Mouse (Mus musculus) stomach, embryonic 16.5 days (tissue): ENCODE data around the gene Cavin4. TPM values are rescaled to one million over a fixed set of nuclear protein-coding genes. Genes with fewer than 3 reads are reported as not detected.

Experiments
- ATAC-seq: fragments of 200-750 bp; cut with Nextera tagmentation; 2 replicates; pipeline ENCODE4 v1.8.0; 2017; ENCODE audit warnings: moderate number of reproducible peaks, moderate TSS enrichment; ENCODE audit not compliant: insufficient read depth, low FRiP score
- H3K27ac ChIP-seq: fragments of 300-500 bp; sonication (generic); 2 replicates; pipeline ENCODE4 v1.5.1; 2014; ENCODE audit warnings: low read length
- H3K27me3 ChIP-seq: fragments of 300-500 bp; sonication (generic); 2 replicates; pipeline ENCODE4 v1.6.1; 2014; ENCODE audit warnings: low read length, control low read depth, mixed read lengths; ENCODE audit not compliant: control insufficient read depth, insufficient read depth
- H3K36me3 ChIP-seq: fragments of 300-500 bp; sonication (generic); 2 replicates; pipeline ENCODE4 v1.6.1; 2014; ENCODE audit warnings: low read length; ENCODE audit not compliant: control insufficient read depth, insufficient read depth
- H3K4me1 ChIP-seq: fragments of 300-500 bp; sonication (generic); 2 replicates; pipeline ENCODE4 v1.6.1; 2014; ENCODE audit warnings: low read length, control low read depth, mixed read lengths; ENCODE audit not compliant: control insufficient read depth, insufficient read depth
- H3K4me2 ChIP-seq: fragments of 300-500 bp; sonication (generic); 2 replicates; pipeline ENCODE4 v1.6.1; 2014; ENCODE audit warnings: low read depth, low read length, mixed read lengths
- H3K4me3 ChIP-seq: fragments of 300-500 bp; sonication (generic); replicated peaks from 2 replicates; pipeline ENCODE4 v1.5.1; 2014; ENCODE audit warnings: mild to moderate bottlenecking, low read length
- H3K9ac ChIP-seq: fragments of 300-500 bp; sonication (generic); 2 replicates; pipeline ENCODE4 v1.6.1; 2014; ENCODE audit warnings: low read length
- H3K9me3 ChIP-seq: fragments of 300-500 bp; sonication (generic); replicated peaks from 2 replicates; pipeline ENCODE4 v1.6.1; 2016; ENCODE audit warnings: low read length, control low read depth; ENCODE audit not compliant: control insufficient read depth
- WGBS: fragments of 180-500 bp; shearing (Covaris S2); extraction: QIAGEN DNeasy Blood & Tissue Kit; methylation state at CpG from one replicate; pipeline ENCODE4 v1.1.7; 2014; 5-methylcytosine and 5-hydroxymethylcytosine counted together
- polyA plus RNA-seq: library from polyadenylated mRNA; unstranded; fragments of >200 nt; fragmentation: Nextera tagmentation; extraction: Ambion mirVana; gene quantifications from 2 replicates; pipeline ENCODE4 v1.2.1, GENCODE M21; 2015

Cavin4 gene
- polyA plus RNA-seq, 1 experiment from 2014 or later = 8.9 TPM

DNA sequence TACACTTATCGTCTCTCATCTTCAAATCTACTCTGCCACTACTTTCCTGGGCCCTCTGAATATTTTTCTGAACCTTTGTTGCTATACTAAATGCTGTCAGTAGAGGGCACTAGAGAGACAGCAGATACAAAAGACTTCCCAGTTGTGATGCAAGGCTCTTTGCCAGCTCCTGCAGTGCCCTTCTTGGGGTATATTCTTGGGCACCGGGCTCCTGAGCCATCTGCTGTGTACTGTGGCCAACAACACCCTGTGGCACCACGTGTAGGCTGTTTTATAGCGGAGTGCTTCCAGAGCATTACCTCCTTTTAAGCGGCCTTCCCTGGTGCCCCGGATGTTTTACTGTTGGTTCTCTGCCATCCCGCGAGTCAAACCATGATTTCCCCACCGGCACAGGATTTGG is 27.3 kb downstream of the Cavin4 start:
- no peak for ATAC-seq
- Histone ChIP-seq H3K27ac (no peak overlapping the region), H3K4me2 (no peak overlapping the region), H3K27me3 (no peaks in the 10 kb centered on the region), H3K36me3 (no peaks in the 10 kb centered on the region), H3K4me1 (no peaks in the 10 kb centered on the region), H3K9me3 (no peaks in the 10 kb centered on the region), H3K4me3 (no peak overlapping the region), H3K9ac (no peak overlapping the region)
- 82% methylated on average over 9 of the region's 9 CpGs for WGBS

DNA sequence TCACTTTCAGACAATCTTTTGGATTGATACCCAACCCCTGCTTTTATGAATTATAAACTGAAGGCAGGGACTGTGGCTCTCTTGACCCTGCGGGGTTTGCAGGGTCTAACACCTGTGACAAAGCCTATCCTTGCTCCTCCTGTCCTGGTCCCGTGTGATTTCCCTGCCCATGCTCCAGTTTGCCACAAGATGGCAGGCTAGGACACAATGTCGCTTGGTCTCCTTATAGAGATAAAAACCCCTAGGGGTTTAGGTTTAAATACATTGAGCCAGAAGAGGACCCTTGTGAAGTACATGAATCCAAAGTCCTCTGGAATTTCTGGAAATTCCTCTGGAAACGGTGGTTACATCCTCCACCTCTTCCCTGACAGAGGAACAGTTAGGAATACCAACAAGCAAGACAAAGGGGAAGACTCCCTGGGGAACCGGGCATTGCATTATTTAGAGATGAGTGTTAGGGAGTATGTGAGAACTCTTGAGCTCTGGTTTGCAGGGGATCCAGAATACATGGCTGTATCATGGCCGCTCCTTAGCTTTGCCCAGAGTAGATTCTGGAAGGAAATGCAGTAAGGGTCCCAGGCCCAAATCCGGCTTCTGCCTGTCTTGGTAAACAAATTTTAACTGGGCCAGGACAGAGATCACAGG is 28.6 kb downstream of the Cavin4 start:
- 44% methylated on average over 7 of the region's 7 CpGs for WGBS
- no peaks in the 10 kb centered on the region for H3K9me3 ChIP-seq
- peak; percentile 50; the same call in 1 of the 2 replicates for ATAC-seq

DNA sequence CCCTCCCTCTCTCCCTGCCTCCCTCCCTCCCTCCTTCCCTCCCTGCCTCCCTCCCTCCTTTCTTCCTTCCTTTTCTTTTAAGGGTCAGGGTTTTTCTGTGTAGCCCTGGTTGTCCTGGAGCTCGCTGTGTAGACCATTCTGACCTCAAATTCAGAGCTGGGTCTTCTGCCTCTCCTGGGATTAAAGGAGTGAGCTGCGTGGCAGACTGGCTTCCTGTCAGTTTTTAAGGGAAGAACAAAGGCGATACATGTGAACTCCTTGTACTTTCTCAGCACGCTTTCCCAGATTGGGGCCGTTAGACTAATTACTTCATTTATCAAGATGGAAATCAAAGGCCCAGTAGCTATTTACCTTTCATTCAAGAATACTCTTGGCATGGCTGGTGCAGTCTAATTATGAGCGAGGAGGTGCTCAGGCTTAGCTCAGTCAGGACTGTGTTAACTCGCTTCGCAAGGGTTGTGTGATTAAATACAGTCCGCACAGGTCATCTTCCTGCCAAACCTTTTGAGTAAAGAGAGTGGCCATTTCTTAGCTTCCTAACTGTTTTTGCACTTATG is 29.5 kb downstream of the Cavin4 start:
- H3K4me1 ChIP-seq = no peaks in the 10 kb centered on the region
- H3K27ac ChIP-seq = no peak overlapping the region
- H3K4me3 ChIP-seq = no peak overlapping the region
- H3K27me3 ChIP-seq = no peaks in the 10 kb centered on the region
- no peaks in the 10 kb centered on the region for H3K36me3 ChIP-seq
- no peak overlapping the region for H3K4me2 ChIP-seq
- no peaks in the 10 kb centered on the region for H3K9me3 ChIP-seq
- 55% methylated on average over 9 of the region's 9 CpGs for WGBS
- H3K9ac ChIP-seq = no peak overlapping the region
- ATAC-seq = no peak

More for the DNA sequence above, 28.6 kb downstream of the Cavin4 start:
- Histone ChIP-seq H3K4me3 (no peak overlapping the region), H3K9ac (no peak overlapping the region), H3K4me1 (no peaks in the 10 kb centered on the region), H3K27ac (no peak overlapping the region), H3K27me3 (no peaks in the 10 kb centered on the region), H3K4me2 (no peak overlapping the region), H3K36me3 (no peaks in the 10 kb centered on the region)

DNA sequence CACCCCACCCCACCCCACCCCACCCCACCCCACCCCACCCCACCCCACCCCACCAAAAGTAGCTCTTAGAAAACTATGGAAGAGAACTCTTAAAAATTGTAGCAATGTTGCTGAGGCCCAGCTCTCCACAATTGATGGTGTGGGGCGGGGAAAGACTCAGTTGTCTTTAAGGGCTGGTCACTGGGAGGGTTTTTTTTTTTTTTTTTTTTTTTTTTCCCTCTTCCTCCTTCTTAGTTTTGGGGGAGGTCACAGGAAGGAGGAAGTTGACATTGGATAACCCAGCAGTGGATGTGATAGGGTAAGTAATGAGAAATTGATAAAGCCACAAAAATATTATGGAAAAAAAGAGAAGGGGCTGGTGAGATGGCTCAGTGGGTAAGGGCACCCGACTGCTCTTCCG is 33.4 kb downstream of the Cavin4 start:
- no peak overlapping the region for H3K4me2 ChIP-seq
- no peaks in the 10 kb centered on the region for H3K36me3 ChIP-seq
- no peaks in the 10 kb centered on the region for H3K9me3 ChIP-seq
- H3K4me1 ChIP-seq = no peaks in the 10 kb centered on the region
- no peak overlapping the region for H3K9ac ChIP-seq
- no peak overlapping the region for H3K4me3 ChIP-seq
- no peak overlapping the region for H3K27ac ChIP-seq
- no peak for ATAC-seq
- WGBS = 97% methylated on average over 3 of the region's 3 CpGs
- H3K27me3 ChIP-seq = no peaks in the 10 kb centered on the region

DNA sequence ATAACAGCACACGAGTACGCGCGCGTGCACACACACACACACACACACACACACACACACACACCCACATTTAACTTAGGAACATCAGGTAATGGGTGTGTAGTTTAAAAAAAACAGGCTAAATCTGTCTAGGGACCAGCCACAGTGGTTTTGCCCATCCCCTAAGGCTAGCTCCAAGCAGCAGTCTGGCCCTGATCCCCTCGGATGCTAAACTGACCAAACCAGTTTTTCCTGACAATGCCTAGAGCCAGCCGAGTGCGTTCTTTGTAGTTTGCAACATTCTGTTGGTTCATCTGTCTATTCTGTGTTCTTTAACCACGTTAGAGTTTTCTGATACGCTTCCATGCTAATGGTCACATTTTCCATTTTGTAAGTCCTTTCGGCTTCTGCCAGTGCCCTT is 34.0 kb downstream of the Cavin4 start:
- H3K4me2 ChIP-seq = no peak overlapping the region
- H3K9ac ChIP-seq = no peak overlapping the region
- no peak overlapping the region for H3K27ac ChIP-seq
- no peak for ATAC-seq
- H3K4me3 ChIP-seq = no peak overlapping the region
- no peaks in the 10 kb centered on the region for H3K36me3 ChIP-seq
- no peaks in the 10 kb centered on the region for H3K9me3 ChIP-seq
- WGBS = 47% methylated on average over 11 of the region's 11 CpGs
- no peaks in the 10 kb centered on the region for H3K27me3 ChIP-seq
- no peaks in the 10 kb centered on the region for H3K4me1 ChIP-seq

DNA sequence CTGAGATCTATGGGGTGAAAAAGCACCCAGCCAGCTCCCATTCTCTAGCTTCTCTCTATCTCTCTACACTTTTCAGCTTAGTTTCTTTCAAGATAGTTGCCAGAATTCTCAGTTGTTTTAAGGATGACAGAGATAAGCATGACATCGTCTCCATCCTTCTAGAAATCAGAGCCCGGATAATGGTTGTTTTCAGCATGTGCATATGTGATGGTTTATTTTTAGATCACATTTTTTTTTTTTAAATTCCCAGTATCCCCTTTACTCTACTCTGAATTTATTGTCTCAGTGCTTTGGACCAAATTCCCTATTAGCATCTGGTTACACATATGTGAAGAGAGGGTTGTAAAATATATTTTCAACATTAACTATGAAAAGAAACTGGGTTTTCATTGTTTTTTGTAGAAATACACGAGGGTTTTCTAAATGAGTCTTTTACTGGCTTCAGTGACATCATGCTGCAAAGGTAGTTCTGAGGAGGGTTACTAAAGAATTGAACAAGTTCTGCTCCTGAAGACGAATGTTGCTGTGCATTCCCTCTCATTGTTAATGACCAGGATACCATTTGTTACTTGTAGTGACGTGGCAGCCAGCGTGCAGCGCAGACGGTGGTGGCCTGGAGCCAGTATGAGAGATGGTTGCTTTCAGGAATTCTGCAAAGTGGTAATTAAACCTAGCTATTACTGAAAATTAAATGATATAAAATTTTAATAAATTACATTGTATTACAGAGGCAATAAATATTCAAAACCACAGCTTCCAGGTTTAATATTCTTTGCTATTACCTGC is 52.7 kb downstream of the Cavin4 start:
- H3K9ac ChIP-seq = no peak overlapping the region
- H3K4me2 ChIP-seq = no peak overlapping the region
- H3K9me3 ChIP-seq = no peaks in the 10 kb centered on the region
- ATAC-seq = no peak
- no peaks in the 10 kb centered on the region for H3K27me3 ChIP-seq
- no peaks in the 10 kb centered on the region for H3K36me3 ChIP-seq
- no peak overlapping the region for H3K27ac ChIP-seq
- WGBS = 47% methylated on average over 8 of the region's 8 CpGs
- H3K4me1 ChIP-seq = no peaks in the 10 kb centered on the region
- H3K4me3 ChIP-seq = no peak overlapping the region

DNA sequence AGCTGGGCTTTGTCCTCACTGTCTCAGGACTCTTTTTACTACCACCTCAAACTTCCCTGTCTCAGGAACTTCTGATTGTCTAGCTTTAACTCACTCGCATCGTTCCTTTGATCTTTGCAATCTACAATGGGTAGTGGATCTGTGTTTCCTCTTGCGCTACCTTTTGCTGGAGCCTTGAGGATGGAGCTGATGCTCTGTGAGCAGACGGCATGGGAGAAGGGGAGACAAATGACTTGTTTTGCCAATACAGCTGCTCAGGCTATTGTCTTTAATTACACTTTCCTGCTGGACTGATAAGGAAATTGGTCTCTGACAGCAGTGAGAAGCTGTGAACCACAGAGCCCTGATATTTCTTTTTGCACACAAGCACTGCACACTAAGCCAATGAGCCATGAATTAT is 53.5 kb downstream of the Cavin4 start:
- no peaks in the 10 kb centered on the region for H3K9me3 ChIP-seq
- no peak for ATAC-seq
- no peak overlapping the region for H3K9ac ChIP-seq
- WGBS = 42% methylated on average over 4 of the region's 4 CpGs
- H3K27me3 ChIP-seq = no peaks in the 10 kb centered on the region
- no peak overlapping the region for H3K27ac ChIP-seq
- no peak overlapping the region for H3K4me2 ChIP-seq
- no peaks in the 10 kb centered on the region for H3K36me3 ChIP-seq
- H3K4me1 ChIP-seq = no peaks in the 10 kb centered on the region
- H3K4me3 ChIP-seq = no peak overlapping the region

Other genes with a start within 250 kb of the Cavin4 start
- 47.6 and 49.4 TPM in 2 replicates for gene Tex10, start 190.1 kb upstream of the Cavin4 start, polyA plus RNA-seq
- gene Msantd3, start 123.6 kb upstream of the Cavin4 start, polyA plus RNA-seq = 14.9 and 17.4 TPM in 2 replicates
- 7.0 and 7.9 TPM in 2 replicates for gene Tmeff1, start 78.3 kb upstream of the Cavin4 start, polyA plus RNA-seq